Mouse (Mus musculus) monocyte, adult 5-6 weeks (primary cell): ENCODE measurements around the gene Foxp1. TPM values are rescaled to one million over a fixed set of nuclear protein-coding genes. Genes with fewer than 3 reads are reported as not detected.

Source experiments
- ATAC-seq: fragments of 153-309, 156-312 bp; replicated peaks from 2 replicates; pipeline ENCODE4 v1.8.0; 2017; ENCODE audit warnings: mild to moderate bottlenecking; ENCODE audit not compliant: low TSS enrichment, insufficient number of reproducible peaks, severe bottlenecking, poor library complexity, low FRiP score
- total RNA-seq: library from RNA; stranded (forward); fragments of 200-1000, 200-491, 200-594 nt; gene quantifications from 3 replicates; pipeline ENCODE4 v1.2.3, GENCODE M21; 2017

The Foxp1 gene
- total RNA-seq, 1 experiment from 2014 or later: 75.1 TPM

GRCm38 (mm10) chr6:98997742-98998141 is 524.8 kb downstream of the Foxp1 start:
- peak; percentile 34; the same call in 1 of the 2 replicates for ATAC-seq

- no peak for ATAC-seq
Observed at GRCm38 (mm10) chr6:98996822-98997221, 525.7 kb downstream of the Foxp1 start.

- no peak for ATAC-seq
Observed at GRCm38 (mm10) chr6:98996346-98996745, 526.2 kb downstream of the Foxp1 start.

- no peak for ATAC-seq
Observed at GRCm38 (mm10) chr6:98995681-98996080, 526.8 kb downstream of the Foxp1 start.

- ATAC-seq: no peak
Observed at GRCm38 (mm10) chr6:98994902-98995301, 527.6 kb downstream of the Foxp1 start.

DNA sequence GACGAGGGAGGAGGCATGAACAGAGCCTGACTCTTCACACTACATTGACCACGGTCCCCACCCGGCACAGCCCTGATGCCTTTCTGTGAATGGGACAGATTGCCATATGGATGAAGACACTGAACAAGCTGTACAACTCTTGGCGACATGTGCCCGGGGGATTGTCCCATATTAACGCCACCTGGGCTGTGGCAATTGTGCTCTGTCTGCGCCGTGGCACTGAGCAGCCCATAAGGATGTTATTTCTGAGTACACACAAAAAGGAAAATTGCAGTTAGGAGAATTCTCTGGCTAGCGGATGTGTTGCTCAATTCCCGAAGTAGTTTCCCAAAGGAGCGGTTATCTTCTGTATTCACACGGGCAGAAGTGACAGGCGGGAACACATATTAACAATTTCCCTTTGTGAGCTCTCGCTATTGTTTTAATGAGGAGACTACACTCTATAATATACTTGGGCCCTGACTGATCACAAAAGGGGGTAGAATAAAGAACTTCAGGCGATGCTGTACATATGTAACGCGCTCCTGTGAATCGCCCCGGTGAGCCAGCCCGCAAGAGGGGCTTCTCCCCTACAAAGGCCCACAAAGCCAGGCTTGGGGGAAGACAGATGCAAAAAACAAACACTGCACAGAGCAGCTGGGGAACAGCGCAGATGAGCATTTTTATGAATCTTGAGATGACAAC is 528.3 kb downstream of the Foxp1 start:
- ATAC-seq: no peak

- peak; percentile 71 for ATAC-seq
Observed at GRCm38 (mm10) chr6:98993231-98993630, 529.3 kb downstream of the Foxp1 start.

DNA sequence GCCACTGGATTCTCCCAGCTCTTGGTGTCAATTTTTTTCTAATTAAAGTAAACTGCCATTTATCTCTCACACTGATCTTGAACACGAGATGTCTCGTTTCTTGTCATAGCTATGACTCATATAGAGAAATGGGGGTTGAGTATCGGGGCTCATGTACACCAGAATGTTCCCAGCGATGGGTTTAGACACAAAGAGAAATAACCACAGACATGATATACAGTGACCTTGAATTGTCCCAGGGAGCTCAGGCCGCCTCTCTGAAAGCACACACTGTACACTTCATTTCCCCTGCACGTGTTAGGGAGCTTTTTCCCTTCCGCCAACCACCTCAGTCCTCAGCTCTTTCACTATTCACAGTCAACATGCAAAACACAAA is 529.8 kb downstream of the Foxp1 start:
- no peak for ATAC-seq

GRCm38 (mm10) chr6:98991900-98992771 is 530.4 kb downstream of the Foxp1 start:
- no peak for ATAC-seq

DNA sequence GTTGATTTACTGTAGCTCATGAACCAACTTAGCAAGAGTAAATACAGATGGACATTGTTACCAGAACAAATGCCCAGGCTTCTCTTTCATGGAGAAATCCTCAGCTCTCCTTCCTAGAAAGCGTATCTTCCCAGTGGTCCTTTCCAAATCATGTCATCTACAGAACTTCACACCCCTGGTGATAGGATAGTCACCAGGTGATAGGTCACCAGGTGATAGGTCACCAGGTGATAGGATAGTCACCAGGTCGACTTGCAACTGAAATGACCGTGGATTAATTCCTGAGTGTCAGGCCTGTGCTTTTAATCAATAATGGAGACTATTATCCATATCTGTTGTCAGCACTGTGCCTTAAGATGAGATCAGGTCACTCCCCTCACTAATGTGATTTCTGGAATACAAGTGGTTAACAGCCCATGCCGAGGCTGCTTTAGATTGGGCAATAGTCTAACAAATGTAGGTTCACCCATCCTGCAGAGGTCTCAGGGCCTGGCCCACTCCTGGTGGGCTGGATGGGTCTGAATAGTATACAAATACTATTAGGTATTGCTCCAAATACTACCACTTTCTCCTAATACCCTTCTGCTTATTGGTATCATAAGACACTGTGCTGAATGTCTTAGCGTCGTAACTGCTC is 534.9 kb downstream of the Foxp1 start:
- no peak for ATAC-seq

GRCm38 (mm10) chr6:98985452-98985851 is 537.1 kb downstream of the Foxp1 start:
- peak; percentile 84 for ATAC-seq

GRCm38 (mm10) chr6:98984626-98985025 is 537.9 kb downstream of the Foxp1 start:
- no peak for ATAC-seq

DNA sequence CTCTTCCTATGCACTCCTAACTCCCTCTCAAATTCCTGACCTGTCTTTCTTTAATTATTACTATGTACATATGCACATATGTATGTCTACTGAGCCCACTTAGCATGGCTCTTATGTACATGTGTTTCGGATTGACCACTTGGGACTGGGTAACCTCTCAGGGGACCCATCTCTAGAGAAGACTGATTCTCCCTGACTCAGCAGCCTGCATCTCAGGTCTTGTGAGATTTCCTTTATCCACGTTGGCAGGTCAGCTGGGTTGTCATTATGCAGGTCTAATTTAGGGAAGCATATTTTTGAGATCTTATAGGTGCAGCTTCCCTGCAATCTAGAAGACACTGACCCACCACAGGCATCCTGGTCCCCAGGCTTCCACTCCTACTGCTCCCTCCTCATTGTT is 538.5 kb downstream of the Foxp1 start:
- no peak for ATAC-seq

- ATAC-seq: no peak
Observed at GRCm38 (mm10) chr6:98983311-98983838, 539.1 kb downstream of the Foxp1 start.

DNA sequence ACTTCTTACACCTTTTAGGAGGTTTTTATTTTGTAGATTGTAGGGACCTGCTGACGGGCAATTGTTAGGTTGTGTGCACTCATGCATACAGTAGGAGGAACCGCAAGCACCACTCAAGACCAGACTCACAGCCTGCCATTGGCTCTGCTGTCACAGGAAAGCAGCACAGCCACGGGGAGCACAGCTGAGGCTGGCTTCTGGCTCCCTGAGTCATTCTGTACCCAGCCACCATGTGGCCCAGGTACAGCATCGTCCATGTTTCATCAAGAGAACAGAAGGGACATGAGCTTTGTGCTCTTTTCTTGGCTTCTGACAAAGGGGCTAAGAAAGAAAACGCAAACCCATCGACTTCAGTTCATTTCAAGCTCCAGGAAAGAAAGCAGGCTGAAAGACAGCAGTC is 541.3 kb downstream of the Foxp1 start:
- ATAC-seq: no peak

DNA sequence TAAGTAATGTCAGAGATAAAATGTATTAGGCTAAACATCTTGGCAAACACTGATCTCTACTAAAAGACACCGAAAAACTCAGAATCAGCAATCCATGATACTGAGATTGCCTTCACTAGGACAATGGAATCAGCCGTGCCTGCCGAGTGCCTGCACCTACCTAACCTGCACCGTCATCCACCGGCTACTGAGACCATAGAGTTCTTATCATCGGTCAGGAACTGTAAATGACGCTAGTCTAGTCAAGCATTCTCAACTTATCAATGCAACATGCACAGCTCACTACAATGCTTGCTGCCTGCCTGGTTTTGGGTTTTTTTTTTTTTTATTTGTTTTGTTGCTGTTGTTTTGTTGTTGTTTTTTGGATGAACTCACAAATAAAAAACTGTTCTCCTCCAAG is 542.1 kb downstream of the Foxp1 start:
- no peak for ATAC-seq

DNA sequence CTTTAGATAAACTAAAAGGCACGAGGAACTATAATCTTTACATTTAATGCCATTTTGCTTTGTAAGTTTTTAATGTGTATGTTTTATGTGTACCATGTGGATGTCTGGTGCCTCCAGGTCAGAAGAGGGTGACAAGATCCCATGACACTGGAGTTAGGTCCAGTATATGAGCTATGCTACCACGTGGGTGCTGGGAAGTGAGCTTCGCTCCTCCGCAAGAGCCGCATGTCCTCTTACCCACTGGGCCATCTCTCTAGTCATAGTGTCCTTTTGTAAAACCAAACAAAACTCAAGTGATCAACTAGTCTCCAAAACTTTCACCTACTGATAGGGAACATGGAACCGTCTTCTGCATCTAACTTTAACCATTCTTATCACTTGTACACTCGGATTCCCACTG is 542.5 kb downstream of the Foxp1 start:
- ATAC-seq: no peak

- ATAC-seq: no peak
Observed at GRCm38 (mm10) chr6:98977806-98978205, 544.7 kb downstream of the Foxp1 start.

GRCm38 (mm10) chr6:98975918-98976317 is 546.6 kb downstream of the Foxp1 start:
- no peak for ATAC-seq
